11 mouse cellular contexts compared by ENCODE assay signal in the genomic region with DNA sequence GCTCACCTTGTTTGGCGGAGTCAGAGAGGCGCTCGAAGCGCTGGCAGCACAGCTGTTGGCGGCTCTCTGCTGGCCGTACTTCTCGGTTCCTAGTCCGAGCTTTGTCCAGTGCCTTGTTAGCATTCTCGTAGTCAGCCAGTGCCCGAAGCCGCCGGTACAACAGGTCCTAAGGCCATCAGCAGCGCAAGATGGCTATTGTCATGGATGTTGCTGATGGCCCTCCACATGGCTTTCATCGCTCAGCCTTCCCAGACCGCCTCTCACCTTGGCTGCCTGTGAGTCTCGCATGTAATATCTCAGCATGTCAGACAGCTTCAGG. TPM values are rescaled to one million over a fixed set of nuclear protein-coding genes. Genes with fewer than 3 reads are reported as not detected.
"Had no signal": no experiment of that assay in that cellular context is flagged by ENCODE, and none has a peak within 500 bp of the region (broad histone marks: within the 10 kb centered on the region; RNA-seq: fewer than 3 reads in every experiment).

No protein-coding gene starts in this region.

- DNase-seq: left cerebral cortex, postnatal 4 days; lung, adult 18-20 months; midbrain, embryonic 14.5 days; thymus, adult 2 months; thymus, postnatal 25 days had no signal

- H3K4me2 ChIP-seq: limb, embryonic 13.5 days; neural tube, embryonic 12.5 days had no signal

- H3K27me3 ChIP-seq: limb, embryonic 13.5 days; neural tube, embryonic 12.5 days had no signal

- H3K9ac ChIP-seq: limb, embryonic 13.5 days; liver, embryonic 14.5 days; neural tube, embryonic 12.5 days had no signal

- H3K4me3 ChIP-seq: limb, embryonic 13.5 days; neural tube, embryonic 12.5 days had no signal

- H3K9me3 ChIP-seq: limb, embryonic 13.5 days; neural tube, embryonic 12.5 days had no signal

- H3K27ac ChIP-seq: kidney, postnatal 0 days; limb, embryonic 13.5 days; liver, embryonic 14.5 days; neural tube, embryonic 12.5 days; stomach, postnatal 0 days had no signal

RNA-seq across cellular contexts. Expression of gene 1700020D05Rik, which starts 7.6 kb away (rescaled TPM):
- polyA plus RNA-seq: kidney, postnatal 0 days; limb, embryonic 13.5 days; lung, embryonic 16.5 days; stomach, postnatal 0 days had no signal
